Mouse (Mus musculus): ENCODE data around the gene Gabrb3. TPM values are rescaled to one million over a fixed set of nuclear protein-coding genes. Genes with fewer than 3 reads are reported as not detected.

The Gabrb3 gene
- polyA plus RNA-seq, 1 experiment: 54.0 TPM

DNA sequence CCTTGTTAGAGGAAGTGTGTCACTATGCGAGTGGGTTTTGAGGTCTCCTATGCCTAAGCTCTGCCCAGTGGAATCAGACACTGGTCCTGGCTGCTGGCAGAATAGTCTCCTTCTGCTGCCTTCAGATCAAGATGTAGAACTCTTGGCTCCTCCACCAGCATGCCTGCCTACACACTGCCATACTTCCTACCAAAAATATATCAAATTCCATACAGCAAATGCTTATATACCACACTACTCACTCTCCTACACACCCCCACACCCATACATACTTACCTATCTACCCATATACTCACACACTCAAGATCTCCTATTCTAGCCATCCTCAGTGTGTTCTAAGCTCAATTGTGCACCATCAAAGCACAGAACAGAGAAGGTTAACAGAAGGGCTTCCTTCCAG lies 51.8 kb downstream of the Gabrb3 start:
- DNase-seq (ENCODE audit: low read depth): no peak
- TF ChIP-seq CTCF (IDR thresholded peaks at IDR 0.05; ENCODE audit: borderline replicate concordance, extremely low read depth, insufficient read depth, insufficient read length) (no peak), POLR2A (IDR thresholded peaks at IDR 0.05; ENCODE audit: borderline replicate concordance, extremely low read depth, insufficient read depth, insufficient read length, poor library complexity, severe bottlenecking) (no peak)

DNA sequence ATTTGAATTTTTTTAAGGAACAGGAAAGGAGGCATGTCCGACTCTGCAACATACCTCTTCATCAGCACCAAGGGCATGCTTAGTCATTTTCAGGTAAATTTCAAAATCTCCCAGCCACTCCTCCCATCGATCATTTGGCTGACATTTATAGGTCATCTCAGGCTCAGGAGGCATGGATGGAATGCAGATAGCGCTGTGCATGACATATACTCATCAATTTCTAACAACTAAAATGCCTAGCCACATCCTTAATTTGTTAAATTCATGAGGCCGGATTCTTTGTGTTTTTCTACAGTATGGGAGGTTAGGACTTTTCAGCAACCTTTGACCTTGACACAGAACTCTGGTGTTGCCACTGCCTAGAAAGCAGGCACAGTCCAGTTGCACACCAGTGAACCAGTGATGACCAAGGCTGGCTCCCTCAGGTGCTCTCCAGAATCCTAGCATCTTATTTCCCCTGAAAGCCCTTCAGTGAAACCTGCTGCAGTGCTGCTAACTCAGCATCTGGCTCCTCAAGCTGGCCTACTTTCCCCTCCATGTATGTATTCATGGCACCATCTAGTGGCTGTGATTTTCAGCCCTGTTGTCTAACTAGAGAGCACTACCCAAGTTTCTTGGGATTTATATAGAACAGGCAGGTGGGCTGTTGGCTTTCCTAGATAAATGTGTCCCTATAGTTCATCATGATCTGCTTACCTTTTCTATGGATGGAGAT lies 54.5 kb downstream of the Gabrb3 start:
- TF ChIP-seq POLR2A (IDR thresholded peaks at IDR 0.05; ENCODE audit: borderline replicate concordance, extremely low read depth, insufficient read depth, insufficient read length, poor library complexity, severe bottlenecking) (no peak), CTCF (IDR thresholded peaks at IDR 0.05; ENCODE audit: borderline replicate concordance, extremely low read depth, insufficient read depth, insufficient read length) (peak; percentile 74; the same call in 1 of the 2 replicates)
- DNase-seq (ENCODE audit: low read depth): peak; percentile 92

DNA sequence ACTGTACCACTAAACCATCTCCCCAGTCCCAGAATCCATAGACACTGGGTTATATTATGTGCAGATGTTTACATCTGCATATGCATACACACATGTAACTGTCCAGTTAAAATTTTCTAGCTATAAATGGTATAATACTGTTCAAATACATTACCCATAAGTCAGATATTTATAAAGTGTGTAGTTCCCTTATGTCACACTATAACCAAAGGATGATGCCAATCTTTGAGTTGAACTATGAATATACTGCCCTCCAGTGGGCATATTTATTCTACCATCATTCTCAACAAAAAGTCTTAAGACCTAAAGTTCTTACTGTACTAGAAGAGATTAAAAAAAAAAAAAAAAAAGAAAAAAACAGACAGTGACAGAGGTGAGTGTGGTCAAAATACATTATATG lies 63.4 kb downstream of the Gabrb3 start:
- TF ChIP-seq CTCF (IDR thresholded peaks at IDR 0.05; ENCODE audit: borderline replicate concordance, extremely low read depth, insufficient read depth, insufficient read length): no peak
- TF ChIP-seq POLR2A (IDR thresholded peaks at IDR 0.05; ENCODE audit: borderline replicate concordance, extremely low read depth, insufficient read depth, insufficient read length, poor library complexity, severe bottlenecking): no peak
- peak; percentile 72 for DNase-seq (ENCODE audit: low read depth)

DNA sequence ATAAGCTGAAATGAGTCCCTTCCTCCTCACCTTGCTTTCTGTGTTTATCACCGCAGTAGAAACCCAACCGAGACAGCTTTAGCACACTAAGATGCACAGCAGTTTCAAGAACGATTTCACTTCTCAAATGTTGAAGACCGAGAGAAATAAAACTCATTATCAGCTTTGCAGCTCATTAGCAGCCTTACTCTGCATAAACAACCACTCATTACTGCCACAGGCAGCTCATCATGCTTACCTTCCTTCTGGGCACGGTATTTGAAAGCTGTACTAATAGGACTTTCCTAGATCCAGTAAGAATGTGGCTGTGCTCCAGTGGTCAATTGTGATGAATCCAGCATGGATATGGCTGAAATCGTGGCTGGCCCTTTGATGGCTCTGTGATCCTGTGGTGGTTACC lies 67.4 kb downstream of the Gabrb3 start:
- DNase-seq (ENCODE audit: low read depth): peak; percentile 52
- TF ChIP-seq CTCF (IDR thresholded peaks at IDR 0.05; ENCODE audit: borderline replicate concordance, extremely low read depth, insufficient read depth, insufficient read length): no peak
- TF ChIP-seq POLR2A (IDR thresholded peaks at IDR 0.05; ENCODE audit: borderline replicate concordance, extremely low read depth, insufficient read depth, insufficient read length, poor library complexity, severe bottlenecking): no peak

DNA sequence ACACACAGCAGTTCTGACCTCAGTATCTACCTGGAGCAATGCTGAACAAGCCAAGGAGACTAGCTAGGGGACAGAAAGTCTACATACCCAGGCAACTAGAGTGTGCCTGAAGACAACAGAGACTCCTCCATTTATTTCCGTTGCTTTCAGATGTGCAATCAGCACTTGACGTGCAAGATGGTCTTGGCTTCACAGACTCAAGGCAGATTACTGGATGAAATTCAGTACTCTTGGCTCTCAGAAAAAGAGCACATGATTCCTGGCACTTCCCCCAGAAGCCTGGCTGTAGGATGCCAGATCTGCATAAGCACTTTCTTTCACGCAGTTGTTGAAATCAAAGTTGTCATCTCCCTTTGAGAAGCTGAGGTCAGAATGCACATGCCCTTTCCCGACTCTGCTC lies 72.3 kb downstream of the Gabrb3 start:
- DNase-seq (ENCODE audit: low read depth): peak; percentile 75
- TF ChIP-seq CTCF (IDR thresholded peaks at IDR 0.05; ENCODE audit: borderline replicate concordance, extremely low read depth, insufficient read depth, insufficient read length) (no peak), POLR2A (IDR thresholded peaks at IDR 0.05; ENCODE audit: borderline replicate concordance, extremely low read depth, insufficient read depth, insufficient read length, poor library complexity, severe bottlenecking) (no peak)

DNA sequence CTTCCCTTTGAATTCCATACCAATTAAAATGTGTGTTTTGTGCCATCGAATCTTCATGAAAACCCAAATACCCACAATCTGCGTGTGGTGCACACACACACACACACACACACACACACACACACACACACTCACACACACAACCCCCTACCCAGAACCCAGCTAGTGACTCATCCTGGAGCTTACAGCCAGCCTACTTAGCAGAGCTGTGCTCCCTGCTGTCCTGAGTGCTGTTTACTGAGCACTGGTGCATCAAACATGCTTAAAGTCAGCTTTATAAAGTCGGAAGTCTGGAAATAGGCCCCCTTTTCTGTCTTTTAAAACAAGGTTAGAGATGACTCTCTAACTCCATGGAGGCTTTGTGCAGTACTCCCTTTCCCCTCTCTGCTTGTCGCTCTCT lies 83.3 kb downstream of the Gabrb3 start:
- no peak for TF ChIP-seq POLR2A (IDR thresholded peaks at IDR 0.05; ENCODE audit: borderline replicate concordance, extremely low read depth, insufficient read depth, insufficient read length, poor library complexity, severe bottlenecking)
- no peak for DNase-seq (ENCODE audit: low read depth)

DNA sequence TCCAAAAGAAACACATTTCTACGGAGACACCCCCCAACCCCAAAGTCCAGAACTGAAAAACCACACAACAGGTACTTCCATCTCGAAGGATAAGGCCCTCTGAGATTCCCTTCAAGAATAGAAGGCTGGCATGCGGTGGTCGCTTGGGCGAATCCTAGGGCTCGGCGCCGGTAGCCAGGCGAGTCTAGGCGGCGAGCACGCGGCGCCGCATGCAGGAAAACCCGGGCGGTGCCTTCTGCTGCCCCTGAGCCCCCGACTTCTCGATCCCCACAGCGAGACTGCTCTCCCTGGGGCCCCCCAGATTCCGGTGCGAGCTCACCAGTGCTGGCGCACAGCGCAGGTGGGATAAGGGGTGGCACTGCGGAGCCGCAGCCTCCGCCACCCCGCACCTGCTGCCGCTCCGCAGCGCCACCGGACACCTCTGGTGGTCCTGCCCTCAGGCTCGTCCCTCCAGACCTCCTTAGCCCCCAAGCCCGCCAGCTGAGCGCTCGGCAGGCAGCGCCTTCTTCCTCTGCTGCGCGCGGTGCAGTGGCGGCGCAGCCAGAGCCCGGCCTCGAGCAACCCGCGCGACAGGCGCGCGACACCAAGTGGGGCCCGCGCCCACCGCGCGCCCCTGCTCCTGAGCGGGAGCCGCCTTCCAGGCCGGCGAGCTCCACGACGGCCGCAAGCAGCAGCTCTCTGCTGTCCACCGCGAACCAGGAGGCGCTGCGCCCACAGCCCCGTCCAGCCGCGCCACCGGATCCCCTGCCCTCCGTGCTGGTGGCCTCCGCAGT lies 89.6 kb downstream of the Gabrb3 start:
- no peak for TF ChIP-seq POLR2A (IDR thresholded peaks at IDR 0.05; ENCODE audit: borderline replicate concordance, extremely low read depth, insufficient read depth, insufficient read length, poor library complexity, severe bottlenecking)
- no peak for TF ChIP-seq CTCF (IDR thresholded peaks at IDR 0.05; ENCODE audit: borderline replicate concordance, extremely low read depth, insufficient read depth, insufficient read length)
- peak; percentile 43 for DNase-seq (ENCODE audit: low read depth)

DNA sequence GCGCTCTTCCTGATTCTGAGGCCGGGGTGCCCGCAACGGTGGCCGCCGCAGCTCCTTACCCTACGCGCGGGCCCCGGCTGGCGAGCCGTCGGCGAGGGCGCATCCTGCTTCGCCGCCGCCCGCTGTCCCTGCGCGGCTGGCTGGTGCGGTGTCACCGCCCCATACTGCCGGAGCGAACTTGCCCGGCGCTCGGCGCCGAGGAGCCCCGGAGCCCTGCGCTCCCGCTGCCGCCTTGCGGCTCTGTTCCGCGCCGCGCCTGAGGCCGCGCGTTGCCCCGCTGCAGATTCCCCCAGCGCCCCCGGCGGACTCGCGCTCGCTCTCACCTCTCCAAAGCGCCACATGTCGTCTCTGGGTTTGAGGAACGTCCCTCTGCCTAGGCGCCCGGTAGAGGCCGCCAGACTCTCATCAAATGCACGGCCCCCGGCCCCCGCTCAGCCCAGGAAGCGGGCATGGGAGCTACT lies 90.2 kb downstream of the Gabrb3 start, which contains the start of gene Gabra5:
Gene Gabra5 (minus strand): TSS at position 379 of the 461 bp plus-strand sequence.
- TF ChIP-seq CTCF (IDR thresholded peaks at IDR 0.05; ENCODE audit: borderline replicate concordance, extremely low read depth, insufficient read depth, insufficient read length) (peak; percentile 45), POLR2A (IDR thresholded peaks at IDR 0.05; ENCODE audit: borderline replicate concordance, extremely low read depth, insufficient read depth, insufficient read length, poor library complexity, severe bottlenecking) (no peak)

DNA sequence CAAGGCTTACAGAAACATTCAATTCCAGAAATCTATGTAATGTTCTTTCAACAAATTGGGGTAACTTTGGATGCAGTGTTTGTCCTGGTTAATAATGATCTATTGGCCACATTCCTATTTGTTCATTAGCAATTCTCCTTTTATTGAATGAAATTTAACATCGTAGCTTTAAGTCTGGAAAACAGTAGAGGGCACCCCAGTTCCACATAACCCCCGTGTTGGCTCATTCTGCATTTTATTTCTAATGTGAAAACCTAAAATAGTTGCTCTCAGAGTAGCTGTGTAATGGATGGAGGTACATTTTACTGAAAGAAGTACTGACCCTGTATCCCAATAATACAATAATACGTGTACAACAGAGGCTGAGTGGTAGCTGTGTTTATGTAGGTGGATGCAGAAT lies 93.5 kb downstream of the Gabrb3 start:
- peak; percentile 85 for DNase-seq (ENCODE audit: low read depth)
- TF ChIP-seq POLR2A (IDR thresholded peaks at IDR 0.05; ENCODE audit: borderline replicate concordance, extremely low read depth, insufficient read depth, insufficient read length, poor library complexity, severe bottlenecking) (no peak), CTCF (IDR thresholded peaks at IDR 0.05; ENCODE audit: borderline replicate concordance, extremely low read depth, insufficient read depth, insufficient read length) (peak; percentile 24; the same call in 1 of the 2 replicates)

More for the DNA sequence above, 90.2 kb downstream of the Gabrb3 start, which contains the start of gene Gabra5:
- peak; percentile 84 for DNase-seq (ENCODE audit: low read depth)

DNA sequence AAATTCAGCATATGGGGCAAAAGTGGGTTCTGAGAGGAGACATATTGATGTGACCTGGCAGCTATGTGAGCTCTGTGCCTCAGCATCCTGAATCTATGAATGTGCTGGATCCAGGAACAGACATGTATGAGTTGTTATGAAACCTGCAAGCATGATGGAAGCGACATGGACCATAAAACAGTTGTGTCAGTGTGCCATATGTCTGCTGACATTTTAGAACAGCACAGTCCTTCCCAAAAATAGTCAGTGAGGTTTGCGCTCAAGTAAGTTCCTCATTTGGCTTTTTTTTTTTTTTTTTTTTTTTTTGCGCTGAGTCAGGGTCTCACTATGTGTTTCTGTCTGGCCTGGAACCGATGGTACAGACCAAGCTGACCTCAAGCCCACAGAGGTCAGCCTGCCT lies 110.0 kb downstream of the Gabrb3 start:
- TF ChIP-seq POLR2A (IDR thresholded peaks at IDR 0.05; ENCODE audit: borderline replicate concordance, extremely low read depth, insufficient read depth, insufficient read length, poor library complexity, severe bottlenecking) (no peak), CTCF (IDR thresholded peaks at IDR 0.05; ENCODE audit: borderline replicate concordance, extremely low read depth, insufficient read depth, insufficient read length) (no peak)
- DNase-seq (ENCODE audit: low read depth): no peak

DNA sequence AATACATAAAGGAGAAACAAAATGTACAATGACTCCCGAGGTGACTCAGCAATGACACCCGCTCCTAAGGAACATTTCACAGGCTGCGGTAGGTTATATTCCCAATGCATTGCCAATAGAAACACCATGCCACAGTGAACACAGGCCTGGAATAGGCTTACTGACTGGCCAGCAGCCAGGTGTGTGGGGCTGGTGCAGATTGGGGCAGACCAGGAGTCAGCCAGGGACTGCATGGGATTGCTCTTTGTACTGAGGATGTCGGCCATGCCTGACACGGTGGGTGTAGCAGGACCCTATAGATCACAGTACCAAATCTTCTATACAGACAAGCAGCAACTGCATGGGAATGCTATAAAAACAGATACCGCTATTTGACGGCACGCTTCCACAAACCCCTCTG lies 110.5 kb downstream of the Gabrb3 start:
- DNase-seq (ENCODE audit: low read depth): no peak
- TF ChIP-seq CTCF (IDR thresholded peaks at IDR 0.05; ENCODE audit: borderline replicate concordance, extremely low read depth, insufficient read depth, insufficient read length) (no peak), POLR2A (IDR thresholded peaks at IDR 0.05; ENCODE audit: borderline replicate concordance, extremely low read depth, insufficient read depth, insufficient read length, poor library complexity, severe bottlenecking) (no peak)
